Mouse (Mus musculus): ENCODE measurements around the gene Hist1h3c. TPM values are rescaled to one million over a fixed set of nuclear protein-coding genes. Genes with fewer than 3 reads are reported as not detected.
"Not testable (repeated sequence)": the region's sequence is repeated elsewhere in the genome, so short reads cannot be mapped to it uniquely, and the experiment has no call there.

The Hist1h3c gene
- polyA plus RNA-seq, 1 experiment = 50.3 TPM

- Histone ChIP-seq H3K36me3 (ENCODE audit: control insufficient read depth, insufficient read depth, low read length) (no peaks in the 10 kb centered on the region), H3K27me3 (ENCODE audit: control insufficient read depth, insufficient read depth, low read length) (no peaks in the 10 kb centered on the region), H3K4me3 (ENCODE audit: extremely low read depth, insufficient read depth, insufficient read length) (no peak overlapping the region), H3K27ac (ENCODE audit: insufficient read depth, low read length) (no peak overlapping the region), H3K4me1 (ENCODE audit: control insufficient read depth, insufficient read depth, insufficient read length) (no peaks in the 10 kb centered on the region; the same call in 1 of the 2 replicates)
- TF ChIP-seq CTCF (IDR thresholded peaks at IDR 0.05; ENCODE audit: extremely low read depth, insufficient read depth, insufficient read length, insufficient replicate concordance) = no peak
- TF ChIP-seq POLR2A (IDR thresholded peaks at IDR 0.05; ENCODE audit: low read depth, low read length) = no peak
- DNase-seq (ENCODE audit: low read depth in 1 of 2, low spot score in 2 of 2) = no peak
- WGBS = 72% methylated on average over 8 of the region's 8 CpGs
Observed at GRCm38 (mm10) chr13:23730479-23730878, 14.9 kb downstream of the Hist1h3c start.

- Histone ChIP-seq H3K4me3 (ENCODE audit: extremely low read depth, insufficient read depth, insufficient read length) (no peak overlapping the region), H3K27me3 (ENCODE audit: control insufficient read depth, insufficient read depth, low read length) (no peaks in the 10 kb centered on the region), H3K36me3 (ENCODE audit: control insufficient read depth, insufficient read depth, low read length) (no peaks in the 10 kb centered on the region), H3K4me1 (ENCODE audit: control insufficient read depth, insufficient read depth, insufficient read length) (no peaks in the 10 kb centered on the region; the same call in 1 of the 2 replicates), H3K27ac (ENCODE audit: insufficient read depth, low read length) (peak overlapping the region; percentile 20; the same call in 1 of the 2 replicates)
- DNase-seq (ENCODE audit: low read depth in 1 of 2, low spot score in 2 of 2) = no peak
- WGBS = 96% methylated on average over 5 of the region's 5 CpGs
- TF ChIP-seq POLR2A (IDR thresholded peaks at IDR 0.05; ENCODE audit: low read depth, low read length) (no peak), CTCF (IDR thresholded peaks at IDR 0.05; ENCODE audit: extremely low read depth, insufficient read depth, insufficient read length, insufficient replicate concordance) (no peak)
Observed at GRCm38 (mm10) chr13:23729706-23730105, 15.7 kb downstream of the Hist1h3c start.

- Histone ChIP-seq H3K27me3 (ENCODE audit: control insufficient read depth, insufficient read depth, low read length) (no peaks in the 10 kb centered on the region), H3K27ac (ENCODE audit: insufficient read depth, low read length) (peak overlapping the region; percentile 24; the same call in 1 of the 2 replicates), H3K36me3 (ENCODE audit: control insufficient read depth, insufficient read depth, low read length) (no peaks in the 10 kb centered on the region), H3K4me1 (ENCODE audit: control insufficient read depth, insufficient read depth, insufficient read length) (no peaks in the 10 kb centered on the region; the same call in 1 of the 2 replicates), H3K4me3 (ENCODE audit: extremely low read depth, insufficient read depth, insufficient read length) (no peak overlapping the region)
- 32% methylated on average over 9 of the region's 9 CpGs for WGBS
- no peak for DNase-seq (ENCODE audit: low read depth in 1 of 2, low spot score in 2 of 2)
- TF ChIP-seq POLR2A (IDR thresholded peaks at IDR 0.05; ENCODE audit: low read depth, low read length) = no peak
- no peak for TF ChIP-seq CTCF (IDR thresholded peaks at IDR 0.05; ENCODE audit: extremely low read depth, insufficient read depth, insufficient read length, insufficient replicate concordance)
Observed at GRCm38 (mm10) chr13:23729192-23729525, 16.2 kb downstream of the Hist1h3c start.

- H3K4me1 ChIP-seq (ENCODE audit: control insufficient read depth, insufficient read depth, insufficient read length) = no peaks in the 10 kb centered on the region; the same call in 1 of the 2 replicates
- no peaks in the 10 kb centered on the region for H3K27me3 ChIP-seq (ENCODE audit: control insufficient read depth, insufficient read depth, low read length)
- WGBS = 75% methylated on average over 18 of the region's 18 CpGs
- H3K27ac ChIP-seq (ENCODE audit: insufficient read depth, low read length) = peak overlapping the region; percentile 56
- H3K36me3 ChIP-seq (ENCODE audit: control insufficient read depth, insufficient read depth, low read length) = no peaks in the 10 kb centered on the region
- DNase-seq (ENCODE audit: low read depth in 1 of 2, low spot score in 2 of 2) = no peak
- TF ChIP-seq CTCF (IDR thresholded peaks at IDR 0.05; ENCODE audit: extremely low read depth, insufficient read depth, insufficient read length, insufficient replicate concordance) (no peak), POLR2A (IDR thresholded peaks at IDR 0.05; ENCODE audit: low read depth, low read length) (no peak)
- no peak overlapping the region for H3K4me3 ChIP-seq (ENCODE audit: extremely low read depth, insufficient read depth, insufficient read length)
Observed at GRCm38 (mm10) chr13:23728472-23729191, 16.8 kb downstream of the Hist1h3c start.

- 56% methylated on average over 1 of the region's 1 CpGs for WGBS
- H3K4me1 ChIP-seq (ENCODE audit: control insufficient read depth, insufficient read depth, insufficient read length) = no peaks in the 10 kb centered on the region; the same call in 1 of the 2 replicates
- H3K36me3 ChIP-seq (ENCODE audit: control insufficient read depth, insufficient read depth, low read length) = no peaks in the 10 kb centered on the region
- no peak overlapping the region for H3K4me3 ChIP-seq (ENCODE audit: extremely low read depth, insufficient read depth, insufficient read length)
- no peak overlapping the region for H3K27ac ChIP-seq (ENCODE audit: insufficient read depth, low read length)
- no peak for DNase-seq (ENCODE audit: low read depth in 1 of 2, low spot score in 2 of 2)
- TF ChIP-seq POLR2A (IDR thresholded peaks at IDR 0.05; ENCODE audit: low read depth, low read length) (no peak), CTCF (IDR thresholded peaks at IDR 0.05; ENCODE audit: extremely low read depth, insufficient read depth, insufficient read length, insufficient replicate concordance) (no peak)
- no peaks in the 10 kb centered on the region for H3K27me3 ChIP-seq (ENCODE audit: control insufficient read depth, insufficient read depth, low read length)
Observed at GRCm38 (mm10) chr13:23725213-23725612, 20.2 kb downstream of the Hist1h3c start.

GRCm38 (mm10) chr13:23724239-23724638, 21.2 kb downstream of the Hist1h3c start:
- Histone ChIP-seq H3K27me3 (ENCODE audit: control insufficient read depth, insufficient read depth, low read length) (no peaks in the 10 kb centered on the region), H3K36me3 (ENCODE audit: control insufficient read depth, insufficient read depth, low read length) (no peaks in the 10 kb centered on the region), H3K4me1 (ENCODE audit: control insufficient read depth, insufficient read depth, insufficient read length) (no peaks in the 10 kb centered on the region; the same call in 1 of the 2 replicates), H3K4me3 (ENCODE audit: extremely low read depth, insufficient read depth, insufficient read length) (no peak overlapping the region), H3K27ac (ENCODE audit: insufficient read depth, low read length) (no peak overlapping the region)
- WGBS = 87% methylated on average over 4 of the region's 4 CpGs
- TF ChIP-seq CTCF (IDR thresholded peaks at IDR 0.05; ENCODE audit: extremely low read depth, insufficient read depth, insufficient read length, insufficient replicate concordance) (no peak), POLR2A (IDR thresholded peaks at IDR 0.05; ENCODE audit: low read depth, low read length) (no peak)
- DNase-seq (ENCODE audit: low read depth in 1 of 2, low spot score in 2 of 2) = no peak

- H3K36me3 ChIP-seq (ENCODE audit: control insufficient read depth, insufficient read depth, low read length); H3K27me3 ChIP-seq (ENCODE audit: control insufficient read depth, insufficient read depth, low read length); H3K4me3 ChIP-seq (ENCODE audit: extremely low read depth, insufficient read depth, insufficient read length); DNase-seq (ENCODE audit: low read depth in 1 of 2, low spot score in 2 of 2); H3K4me1 ChIP-seq (ENCODE audit: control insufficient read depth, insufficient read depth, insufficient read length): not testable (repeated sequence)
- peak overlapping the region; percentile 70 for H3K27ac ChIP-seq (ENCODE audit: insufficient read depth, low read length)
- 45% methylated on average over 2 of the region's 2 CpGs for WGBS
Observed at GRCm38 (mm10) chr13:23717593-23718245, 27.7 kb downstream of the Hist1h3c start.

Measured in spleen, adult 2 months (tissue).